Mouse (Mus musculus): ENCODE measurements at regions not wholly inside any gene's neighbourhood (a gene's known extent, or its start where the extent isn't known, plus 50 kb on each side); places are given as distances from the start of the nearest gene placed in this dataset.
"Not testable (repeated sequence)": the region's sequence is repeated elsewhere in the genome, so short reads cannot be mapped to it uniquely, and the experiment has no call there.

- DNase-seq (ENCODE audit: low spot score in 2 of 2) = no peak
These were observed 667.4 kb upstream of the Igfbp7 start for GRCm38 (mm10) chr5:78075203-78075602.

GRCm38 (mm10) chr5:78032554-78033250 lies 624.9 kb upstream of the Igfbp7 start:
- no peak for DNase-seq (ENCODE audit: low spot score in 2 of 2)

GRCm38 (mm10) chr5:78017523-78017922 lies 609.7 kb upstream of the Igfbp7 start:
- DNase-seq (ENCODE audit: low spot score in 2 of 2) = no peak

- no peak for DNase-seq (ENCODE audit: low spot score in 2 of 2)
These were observed 578.7 kb upstream of the Igfbp7 start for GRCm38 (mm10) chr5:77986449-77987047.

- DNase-seq (ENCODE audit: low spot score in 2 of 2) = no peak
These were observed 577.4 kb upstream of the Igfbp7 start for GRCm38 (mm10) chr5:77985269-77985668.

- not testable (repeated sequence) for DNase-seq (ENCODE audit: low spot score in 2 of 2)
These were observed 532.2 kb upstream of the Igfbp7 start for GRCm38 (mm10) chr5:77940021-77940420.

GRCm38 (mm10) chr5:77931874-77932273 lies 524.0 kb upstream of the Igfbp7 start:
- DNase-seq (ENCODE audit: low spot score in 2 of 2) = no peak

GRCm38 (mm10) chr5:77921186-77921585 lies 513.3 kb upstream of the Igfbp7 start:
- no peak for DNase-seq (ENCODE audit: low spot score in 2 of 2)

- DNase-seq (ENCODE audit: low spot score in 2 of 2) = no peak
These were observed 509.3 kb upstream of the Igfbp7 start for GRCm38 (mm10) chr5:77917086-77917676.

GRCm38 (mm10) chr5:77916375-77916774 lies 508.5 kb upstream of the Igfbp7 start:
- no peak for DNase-seq (ENCODE audit: low spot score in 2 of 2)

GRCm38 (mm10) chr5:77909218-77909617 lies 501.4 kb upstream of the Igfbp7 start:
- no peak for DNase-seq (ENCODE audit: low spot score in 2 of 2)

GRCm38 (mm10) chr5:77892024-77892423 lies 484.2 kb upstream of the Igfbp7 start:
- DNase-seq (ENCODE audit: low spot score in 2 of 2) = not testable (repeated sequence)

- DNase-seq (ENCODE audit: low spot score in 2 of 2) = peak; percentile 42 to 48
These were observed 480.7 kb upstream of the Igfbp7 start for GRCm38 (mm10) chr5:77888534-77888933.

- no peak for DNase-seq (ENCODE audit: low spot score in 2 of 2)
These were observed 463.6 kb upstream of the Igfbp7 start for GRCm38 (mm10) chr5:77871403-77871802.

GRCm38 (mm10) chr5:77865342-77865741 lies 457.5 kb upstream of the Igfbp7 start:
- no peak for DNase-seq (ENCODE audit: low spot score in 2 of 2)

- DNase-seq (ENCODE audit: low spot score in 2 of 2) = no peak
These were observed 447.4 kb upstream of the Igfbp7 start for GRCm38 (mm10) chr5:77855191-77855590.

GRCm38 (mm10) chr5:77853999-77854784 lies 446.4 kb upstream of the Igfbp7 start:
- no peak for DNase-seq (ENCODE audit: low spot score in 2 of 2)

- DNase-seq (ENCODE audit: low spot score in 2 of 2) = no peak
These were observed 443.8 kb upstream of the Igfbp7 start for GRCm38 (mm10) chr5:77851645-77852044.

GRCm38 (mm10) chr5:77838186-77839097 lies 430.6 kb upstream of the Igfbp7 start:
- no peak for DNase-seq (ENCODE audit: low spot score in 2 of 2)

GRCm38 (mm10) chr5:77827971-77828370 lies 420.1 kb upstream of the Igfbp7 start:
- DNase-seq (ENCODE audit: low spot score in 2 of 2) = no peak

GRCm38 (mm10) chr5:77826063-77826462 lies 418.2 kb upstream of the Igfbp7 start:
- no peak for DNase-seq (ENCODE audit: low spot score in 2 of 2)

Measured in layer of hippocampus, postnatal 10 days (tissue).